Mouse (Mus musculus): ENCODE results near the gene Cfap206. TPM values are rescaled to one million over a fixed set of nuclear protein-coding genes. Genes with fewer than 3 reads are reported as not detected.
"Not testable (repeated sequence)": the region's sequence is repeated elsewhere in the genome, so short reads cannot be mapped to it uniquely, and the experiment has no call there.

Cfap206 gene
- total and polyA plus RNA-seq, 3 experiments = 0.16 to 0.47 TPM; not detected in 1

DNA sequence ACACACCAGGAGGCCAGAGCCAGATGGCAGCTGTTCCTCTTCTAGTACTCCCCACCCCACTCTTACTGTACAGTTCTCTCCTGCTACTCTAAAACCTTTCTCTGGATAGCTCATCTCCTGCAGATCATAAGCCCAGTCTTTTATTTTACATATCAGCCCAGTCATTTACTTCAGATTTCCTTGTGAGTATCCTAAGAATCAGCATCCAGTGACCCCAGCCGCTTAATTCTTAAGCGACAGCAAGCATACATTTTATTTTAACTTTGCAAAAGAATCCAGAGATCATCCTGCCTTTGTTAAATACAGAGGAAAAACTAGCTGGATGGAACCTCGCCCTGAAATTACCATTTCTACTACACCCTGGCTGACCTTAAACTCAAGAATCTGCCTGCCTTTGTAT, 4.5 kb upstream of the Cfap206 start:
- no peak for DNase-seq
- Histone ChIP-seq H3K9ac (ENCODE audit: low read depth, low read length) (no peak overlapping the region), H3K4me1 (ENCODE audit: control insufficient read depth, insufficient read depth, low read length) (no peaks in the 10 kb centered on the region; the same call in 1 of the 2 replicates), H3K79me2 (replicated peaks; ENCODE audit: control insufficient read depth, insufficient read depth, low read length) (no peaks in the 10 kb centered on the region), H3K27ac (no peak overlapping the region), H3K36me3 (ENCODE audit: control insufficient read depth, insufficient read depth, low read length) (no peaks in the 10 kb centered on the region), H3K27me3 (ENCODE audit: control insufficient read depth, insufficient read depth, low read length) (no peaks in the 10 kb centered on the region), H3K4me3 (no peak overlapping the region)
- TF ChIP-seq POLR2A (IDR thresholded peaks at IDR 0.05; ENCODE audit: insufficient read depth, low read depth, low read length) = no peak
- whole genome bisulfite sequencing = 70% methylated on average over 3 of the region's 3 CpGs
- intact Hi-C loops (cut with DNase I) = loop anchor here (5.0 kb wide), 1 partner anchor 43 kb away; the partner anchor contains the start of gene Smim8

DNA sequence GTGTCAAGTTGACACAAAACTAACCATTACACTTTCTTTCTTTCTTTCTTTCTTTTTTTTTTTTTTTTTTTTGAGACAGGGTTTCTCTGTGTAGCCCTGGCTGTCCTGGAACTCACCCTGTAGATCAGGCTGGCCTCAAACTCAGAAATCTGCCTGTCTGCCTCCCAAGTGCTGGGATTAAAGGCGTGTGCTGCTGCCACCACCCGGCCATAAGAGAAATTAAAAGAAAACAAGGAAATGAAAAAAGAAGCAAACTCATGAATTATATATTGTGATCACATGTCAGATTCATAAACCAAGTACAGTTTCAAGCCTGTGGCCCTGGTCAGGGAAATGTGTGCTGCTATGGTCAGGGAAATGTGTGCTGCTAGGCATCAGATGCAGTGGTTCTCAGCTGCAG, 3.4 kb upstream of the Cfap206 start:
- H3K79me2 ChIP-seq (replicated peaks; ENCODE audit: control insufficient read depth, insufficient read depth, low read length); H3K27ac ChIP-seq; H3K4me3 ChIP-seq; H3K36me3 ChIP-seq (ENCODE audit: control insufficient read depth, insufficient read depth, low read length); DNase-seq; H3K4me1 ChIP-seq (ENCODE audit: control insufficient read depth, insufficient read depth, low read length); H3K27me3 ChIP-seq (ENCODE audit: control insufficient read depth, insufficient read depth, low read length); H3K9ac ChIP-seq (ENCODE audit: low read depth, low read length): not testable (repeated sequence)
- WGBS = 24% methylated on average over 2 of the region's 2 CpGs
- TF ChIP-seq CTCF (IDR thresholded peaks at IDR 0.05) = peak; percentile 42
- intact Hi-C loops (cut with DNase I) = loop anchor here (5.0 kb wide), 1 partner anchor 44 kb away; the partner anchor contains the start of gene Smim8

DNA sequence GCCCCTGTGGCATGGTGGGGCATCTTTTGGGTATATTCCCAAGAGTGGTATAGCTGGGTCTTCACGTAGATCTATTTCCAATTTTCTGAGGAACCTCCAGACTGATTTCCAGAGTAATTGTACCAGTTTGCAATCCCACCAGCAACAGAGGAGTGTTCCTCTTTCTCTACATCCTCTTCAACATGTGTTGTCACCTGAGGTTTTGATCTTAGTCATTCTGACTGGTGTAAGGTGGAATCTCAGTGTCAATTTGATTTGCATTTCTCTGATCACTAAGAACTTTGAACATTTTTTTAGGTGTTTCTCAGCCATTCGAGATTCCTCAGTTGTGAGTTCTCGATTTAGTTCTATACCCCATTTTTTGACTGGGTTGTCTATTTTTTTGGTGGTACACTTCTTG, 4.3 kb downstream of the Cfap206 start:
- H3K9ac ChIP-seq (ENCODE audit: low read depth, low read length); H3K79me2 ChIP-seq (replicated peaks; ENCODE audit: control insufficient read depth, insufficient read depth, low read length); H3K36me3 ChIP-seq (ENCODE audit: control insufficient read depth, insufficient read depth, low read length): not testable (repeated sequence)

DNA sequence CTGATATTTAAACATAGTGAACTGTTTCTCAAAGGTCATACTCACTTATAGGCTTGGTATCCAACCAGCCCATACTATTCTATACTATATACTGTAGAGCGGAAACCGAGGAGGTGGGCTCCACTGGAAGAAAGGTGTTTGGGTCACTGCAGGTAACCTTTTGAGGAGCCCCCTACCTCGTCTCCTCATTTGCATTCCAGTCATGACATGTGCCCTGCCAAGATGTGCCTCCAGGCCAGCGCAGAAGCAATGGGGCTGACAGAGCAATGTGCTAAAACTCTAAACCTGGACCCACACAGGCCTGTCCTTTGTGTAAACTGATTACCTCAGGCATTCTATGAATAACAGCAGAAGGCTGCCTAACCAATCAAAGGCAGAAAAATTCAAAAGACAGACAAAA, 5.7 kb downstream of the Cfap206 start:
- WGBS = 60% methylated on average over 4 of the region's 4 CpGs
- no peak overlapping the region for H3K9ac ChIP-seq (ENCODE audit: low read depth, low read length)
- H3K27me3 ChIP-seq (ENCODE audit: control insufficient read depth, insufficient read depth, low read length) = no peaks in the 10 kb centered on the region
- TF ChIP-seq EP300 (IDR thresholded peaks at IDR 0.05; ENCODE audit: insufficient read depth, low read depth, low read length) (no peak), CTCF (IDR thresholded peaks at IDR 0.05) (no peak), POLR2A (IDR thresholded peaks at IDR 0.05; ENCODE audit: insufficient read depth, low read depth, low read length) (no peak)
- H3K27ac ChIP-seq = no peak overlapping the region
- H3K36me3 ChIP-seq (ENCODE audit: control insufficient read depth, insufficient read depth, low read length) = no peaks in the 10 kb centered on the region
- no peak for DNase-seq
- no peaks in the 10 kb centered on the region for H3K4me1 ChIP-seq (ENCODE audit: control insufficient read depth, insufficient read depth, low read length)
- intact Hi-C loops (cut with DNase I) = no loop called here
- no peak overlapping the region for H3K4me3 ChIP-seq
- H3K79me2 ChIP-seq (replicated peaks; ENCODE audit: control insufficient read depth, insufficient read depth, low read length) = no peaks in the 10 kb centered on the region

More for the DNA sequence above, 4.3 kb downstream of the Cfap206 start:
- H3K4me1 ChIP-seq (ENCODE audit: control insufficient read depth, insufficient read depth, low read length); H3K27me3 ChIP-seq (ENCODE audit: control insufficient read depth, insufficient read depth, low read length); H3K4me3 ChIP-seq; DNase-seq; intact Hi-C loops (cut with DNase I); H3K27ac ChIP-seq: not testable (repeated sequence)
- WGBS = 84% methylated on average over 3 of the region's 3 CpGs

DNA sequence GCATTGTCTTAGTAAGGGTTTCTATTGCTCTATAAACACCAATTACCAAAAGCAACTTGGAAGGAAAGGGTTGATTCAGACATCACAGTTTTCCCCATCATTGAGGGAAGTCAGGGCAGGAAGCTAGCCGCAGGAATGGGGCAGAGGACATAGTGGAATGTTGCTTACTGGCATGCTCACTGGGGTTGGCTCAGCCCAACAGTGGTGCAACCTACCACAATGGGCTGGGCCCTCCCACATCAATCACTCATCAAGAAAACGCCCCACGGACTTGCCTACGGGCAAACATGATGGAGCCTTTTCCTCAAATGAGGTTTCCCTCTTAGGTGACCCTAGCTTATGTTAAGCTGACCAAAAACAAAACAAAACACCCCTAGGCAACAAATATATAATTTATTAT, 6.8 kb downstream of the Cfap206 start:
- no peak overlapping the region for H3K9ac ChIP-seq (ENCODE audit: low read depth, low read length)

DNA sequence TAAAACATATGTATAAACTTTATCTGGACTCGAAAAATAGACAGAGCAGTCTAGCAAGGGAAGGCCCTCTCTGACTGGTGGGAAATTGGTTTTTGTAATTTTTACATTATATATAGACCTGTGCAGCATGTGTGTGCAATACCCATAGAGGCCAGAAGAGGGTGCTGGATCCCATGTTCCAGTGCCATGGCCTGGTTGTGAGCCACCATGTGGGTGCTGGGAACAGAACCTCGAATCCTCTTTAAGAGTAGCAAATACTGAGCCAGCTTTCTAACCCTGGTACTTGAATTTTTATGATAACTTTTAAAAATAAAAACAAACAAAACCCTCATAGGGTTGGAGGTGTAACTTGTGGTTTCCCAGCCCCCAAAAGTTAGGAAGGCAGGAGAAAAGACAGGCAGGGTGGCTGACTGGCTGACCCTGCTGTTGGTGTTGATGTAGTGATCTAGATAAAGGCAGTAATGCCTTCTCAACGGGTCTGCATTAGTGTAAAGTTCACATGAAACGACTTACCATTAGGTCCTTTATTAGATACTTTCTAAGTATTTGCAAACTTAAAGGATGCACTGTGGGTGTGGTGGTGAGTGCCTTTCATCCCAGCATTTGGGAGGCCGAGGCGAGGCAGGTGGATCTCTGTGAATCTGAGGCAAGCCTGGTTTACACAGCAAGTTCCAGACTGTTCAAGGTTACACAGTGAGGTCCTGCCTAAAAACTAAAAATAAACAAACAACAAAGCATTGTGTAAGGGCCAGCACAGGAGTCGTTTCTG, 9.7 kb downstream of the Cfap206 start:
- no peaks in the 10 kb centered on the region for H3K79me2 ChIP-seq (replicated peaks; ENCODE audit: control insufficient read depth, insufficient read depth, low read length)
- no peak overlapping the region for H3K27ac ChIP-seq
- no peak for DNase-seq
- H3K27me3 ChIP-seq (ENCODE audit: control insufficient read depth, insufficient read depth, low read length) = no peaks in the 10 kb centered on the region
- H3K4me3 ChIP-seq = no peak overlapping the region
- TF ChIP-seq POLR2A (IDR thresholded peaks at IDR 0.05; ENCODE audit: insufficient read depth, low read depth, low read length) (no peak), CTCF (IDR thresholded peaks at IDR 0.05) (no peak)
- intact Hi-C loops (cut with DNase I) = no loop called here
- H3K36me3 ChIP-seq (ENCODE audit: control insufficient read depth, insufficient read depth, low read length) = no peaks in the 10 kb centered on the region
- WGBS = 87% methylated on average over 7 of the region's 7 CpGs
- no peak overlapping the region for H3K9ac ChIP-seq (ENCODE audit: low read depth, low read length)
- H3K4me1 ChIP-seq (ENCODE audit: control insufficient read depth, insufficient read depth, low read length) = no peaks in the 10 kb centered on the region

More for the DNA sequence above, 6.8 kb downstream of the Cfap206 start:
- TF ChIP-seq EP300 (IDR thresholded peaks at IDR 0.05; ENCODE audit: insufficient read depth, low read depth, low read length) (no peak), POLR2A (IDR thresholded peaks at IDR 0.05; ENCODE audit: insufficient read depth, low read depth, low read length) (no peak), CTCF (IDR thresholded peaks at IDR 0.05) (no peak)
- 57% methylated on average over 4 of the region's 4 CpGs for WGBS
- intact Hi-C loops (cut with DNase I) = no loop called here
- Histone ChIP-seq H3K36me3 (ENCODE audit: control insufficient read depth, insufficient read depth, low read length) (no peaks in the 10 kb centered on the region), H3K4me3 (no peak overlapping the region), H3K79me2 (replicated peaks; ENCODE audit: control insufficient read depth, insufficient read depth, low read length) (no peaks in the 10 kb centered on the region), H3K4me1 (ENCODE audit: control insufficient read depth, insufficient read depth, low read length) (no peaks in the 10 kb centered on the region), H3K27ac (no peak overlapping the region), H3K27me3 (ENCODE audit: control insufficient read depth, insufficient read depth, low read length) (no peaks in the 10 kb centered on the region)
- DNase-seq = no peak
